Mouse (Mus musculus) left cerebral cortex, postnatal 10 days (tissue): ENCODE results near the gene Ankrd44. TPM values are rescaled to one million over a fixed set of nuclear protein-coding genes. Genes with fewer than 3 reads are reported as not detected.

Experiments used
- DNase-seq, 2 experiments: peaks; one replicate each; pipeline ENCODE4 v3.0.0; 2021 to 2022; ENCODE audit warnings: low spot score in 2 of 2, mixed read lengths in 1 of 2; ENCODE audit errors: extremely low spot score in 1 of 2
- intact Hi-C: fragments of 180-260 bp; cut with DNase I; formaldehyde crosslinking; loops from one replicate; pipeline ENCODE4 v1.15.1; 2025
- total RNA-seq, 2 experiments: library from RNA; stranded (reverse); gene quantifications; 2 replicates each; pipeline ENCODE4 v1.2.3; 2021

Gene Ankrd44
- total RNA-seq, 2 experiments from 2014 or later, result 35.2 to 37.8 TPM

DNA sequence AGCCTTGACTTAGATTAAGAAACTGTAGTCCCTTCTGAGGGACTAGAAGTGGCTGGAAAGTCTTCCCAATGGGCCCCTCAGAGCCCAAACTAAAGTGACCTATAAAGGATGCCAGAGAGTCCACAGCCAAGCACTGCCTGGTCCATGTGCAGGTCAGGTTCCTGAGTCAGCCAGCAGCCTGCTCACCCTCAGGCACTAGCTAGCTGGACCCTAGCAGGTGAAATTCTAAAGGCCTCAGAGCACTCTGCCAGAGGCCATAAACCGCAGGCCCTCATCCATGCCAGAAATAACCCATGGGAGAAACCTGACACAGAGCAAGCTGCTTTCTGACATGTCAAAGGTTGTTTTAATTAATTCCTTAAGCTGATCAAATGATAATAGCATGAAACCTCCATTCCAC, 25.1 kb downstream of the Ankrd44 start:
- intact Hi-C loops, result no loop called here

DNA sequence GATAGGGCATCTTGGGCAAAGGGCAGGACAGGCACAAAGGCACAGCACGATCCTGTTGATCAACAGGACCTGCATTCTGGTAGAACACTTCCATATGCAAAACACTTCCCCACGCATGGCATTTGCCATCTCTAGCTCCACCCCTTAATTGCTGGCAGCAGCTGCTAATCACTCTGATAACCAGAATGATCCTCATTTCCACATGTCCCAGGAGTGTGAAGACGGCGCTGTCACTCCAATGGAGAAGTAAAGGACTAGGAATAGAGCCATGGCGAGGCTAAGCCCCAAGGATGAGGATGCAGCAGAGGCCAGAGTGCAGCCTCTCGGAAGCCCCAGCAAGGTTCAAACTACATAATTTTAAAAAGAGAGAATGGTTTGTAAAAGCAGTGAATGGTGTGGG, 26.9 kb downstream of the Ankrd44 start:
- no peak for DNase-seq
- intact Hi-C loops, result no loop called here

More for the DNA sequence above, 25.1 kb downstream of the Ankrd44 start:
- DNase-seq, result no peak

DNA sequence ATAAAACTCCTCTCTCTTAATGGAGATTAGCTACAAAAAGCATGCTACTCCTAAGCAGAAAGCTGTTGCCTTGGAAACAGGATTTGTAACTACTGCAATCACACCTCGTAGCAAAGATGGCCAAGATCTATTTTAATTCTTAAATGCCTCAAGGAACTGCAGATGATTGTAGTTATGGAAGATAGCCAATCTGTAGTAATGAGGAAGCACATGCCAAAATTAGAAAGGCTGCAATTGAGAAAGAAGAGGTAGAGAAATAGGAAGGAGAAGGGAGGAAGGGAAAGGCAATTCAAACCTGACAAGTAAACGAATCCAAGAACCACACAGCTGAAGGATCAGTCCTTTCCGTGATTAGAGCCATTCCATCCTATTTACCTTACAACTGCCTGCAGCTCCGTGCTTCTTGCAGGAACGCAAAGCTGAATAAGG, 27.5 kb downstream of the Ankrd44 start:
- intact Hi-C loops, result no loop called here
- DNase-seq, result peak in 1 of 2 experiments; percentile 61

DNA sequence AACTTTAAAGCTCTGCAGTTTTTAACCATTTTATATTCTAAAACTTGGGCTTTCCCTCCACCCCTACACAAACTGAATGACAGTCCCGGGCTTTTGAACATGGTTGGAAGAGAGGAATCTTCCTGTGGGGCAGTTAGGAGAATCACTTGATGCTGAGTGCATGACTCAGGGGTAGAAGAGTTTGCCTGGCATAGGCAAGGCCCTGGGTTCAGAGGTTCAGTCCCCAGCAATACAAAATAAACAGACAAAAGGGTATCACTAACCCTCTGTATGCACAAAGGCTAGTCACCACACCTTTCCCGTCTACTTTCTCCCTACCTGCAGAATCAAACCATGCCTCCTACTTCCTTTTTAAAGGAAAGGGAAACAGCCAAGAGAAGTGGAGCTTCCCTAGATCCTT, 28.5 kb downstream of the Ankrd44 start:
- intact Hi-C loops, result no loop called here
- no peak for DNase-seq

DNA sequence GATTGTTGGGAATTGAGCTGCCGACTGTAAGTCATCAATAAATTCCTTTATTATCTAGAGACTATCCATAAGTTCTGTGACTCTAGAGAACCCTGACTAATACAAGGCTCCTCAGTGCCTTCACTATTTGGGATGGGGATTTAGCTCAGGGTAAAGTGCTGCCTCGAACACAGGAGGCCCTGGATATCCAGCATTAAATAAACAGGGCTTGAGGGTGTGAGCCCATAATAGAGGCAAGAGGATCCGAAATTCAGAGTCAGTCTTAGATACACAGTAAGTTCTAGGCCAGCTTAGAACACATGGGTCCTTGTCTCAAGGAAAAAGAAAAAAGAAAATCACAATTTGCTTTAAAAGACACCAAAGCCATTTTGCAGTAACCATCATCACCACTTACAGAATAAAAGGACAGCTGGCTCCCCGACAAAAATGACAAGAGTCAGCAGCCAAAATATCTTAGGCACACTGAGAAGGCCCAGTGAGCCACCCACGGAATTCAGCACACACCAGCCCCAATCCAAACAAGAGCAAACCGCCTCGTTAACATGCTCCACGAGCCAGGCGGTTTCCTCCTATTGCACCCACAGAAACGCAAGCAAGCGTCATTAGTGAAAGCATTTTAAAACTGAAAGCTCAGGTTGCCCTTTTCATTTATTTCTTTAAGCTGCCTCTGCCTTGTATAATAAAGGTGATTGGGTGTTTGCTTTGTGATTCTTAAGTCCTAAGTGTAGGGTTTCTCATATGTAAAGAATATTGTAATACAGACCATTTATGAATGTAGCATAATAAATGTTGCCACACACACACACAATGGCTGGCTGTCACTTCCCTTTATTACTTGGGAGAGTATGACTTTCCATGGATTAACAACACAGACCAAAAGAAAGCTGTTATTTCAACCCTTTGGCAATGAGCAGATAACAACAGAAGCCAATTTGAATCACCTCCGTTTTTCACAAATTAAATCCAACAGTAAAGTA, 29.8 kb downstream of the Ankrd44 start:
- intact Hi-C loops, result no loop called here
- peak; percentile 54 to 60 for DNase-seq

DNA sequence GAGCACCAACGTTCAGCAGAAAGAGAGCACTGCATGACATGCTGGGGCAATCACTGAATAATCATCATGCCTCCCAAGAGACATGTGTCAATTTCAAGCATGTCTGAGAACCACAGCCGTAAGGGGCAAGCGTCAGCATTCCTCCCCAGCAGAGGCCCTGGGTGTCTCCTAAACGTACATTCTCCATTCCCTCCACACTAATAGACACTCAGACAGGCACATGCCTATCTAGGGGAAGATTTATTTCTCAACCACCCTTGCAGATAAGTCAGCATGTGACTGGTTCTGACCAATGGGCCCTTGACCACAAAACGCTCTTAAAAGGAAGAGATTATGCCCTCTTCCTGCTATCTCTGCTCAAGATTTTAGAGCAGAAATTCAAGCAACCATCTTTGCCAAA, 37.7 kb downstream of the Ankrd44 start:
- DNase-seq, result no peak
- intact Hi-C loops, result no loop called here

DNA sequence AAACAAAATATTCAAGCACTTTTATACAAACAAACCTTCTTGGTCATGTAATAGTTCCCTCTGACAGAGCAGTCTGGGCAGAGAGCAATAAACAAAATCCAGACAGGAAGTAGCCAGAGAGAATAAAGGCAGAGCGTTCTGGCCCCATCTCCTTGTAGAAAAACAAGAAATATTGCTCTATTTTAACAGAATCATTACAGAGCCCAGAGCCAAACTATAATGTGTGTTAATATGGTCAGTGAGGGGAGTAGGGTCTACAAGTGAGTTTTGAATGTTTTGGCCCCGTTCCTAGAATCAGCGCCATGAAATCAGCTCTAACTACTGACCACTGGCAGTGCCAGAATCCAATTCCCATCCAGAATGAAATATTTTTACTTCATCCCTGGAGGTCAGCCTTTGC, 38.3 kb downstream of the Ankrd44 start:
- intact Hi-C loops, result no loop called here

DNA sequence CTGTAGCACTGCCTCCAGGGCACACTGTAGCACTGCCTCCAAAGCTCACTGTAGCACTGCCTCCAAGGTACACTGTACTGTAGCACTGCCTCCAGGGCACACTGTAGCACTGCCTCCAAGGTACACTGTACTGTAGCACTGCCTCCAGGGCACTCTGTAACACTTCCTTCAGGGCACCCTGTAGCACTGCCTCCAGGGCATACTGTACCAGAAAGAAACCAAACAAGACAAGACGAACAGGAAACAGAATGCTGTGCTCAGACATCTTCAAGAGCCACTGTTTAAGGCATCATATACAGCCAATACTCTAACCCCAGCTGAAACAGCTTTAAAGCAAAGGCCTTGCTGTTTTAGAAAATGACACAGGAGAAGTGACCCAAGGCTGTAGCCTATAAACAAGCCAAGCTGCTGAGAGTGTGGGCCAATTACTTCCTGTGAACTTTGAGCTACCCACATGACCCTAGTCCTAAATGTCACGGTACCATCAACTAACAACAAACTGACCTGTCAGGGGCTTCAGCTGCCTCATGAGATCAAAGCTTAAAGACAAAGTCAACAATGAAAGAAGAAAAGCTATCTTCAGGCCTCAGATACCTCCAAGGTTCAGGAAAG, 43.2 kb downstream of the Ankrd44 start:
- DNase-seq, result no peak
- intact Hi-C loops, result no loop called here

More for the DNA sequence above, 38.3 kb downstream of the Ankrd44 start:
- DNase-seq, result no peak

DNA sequence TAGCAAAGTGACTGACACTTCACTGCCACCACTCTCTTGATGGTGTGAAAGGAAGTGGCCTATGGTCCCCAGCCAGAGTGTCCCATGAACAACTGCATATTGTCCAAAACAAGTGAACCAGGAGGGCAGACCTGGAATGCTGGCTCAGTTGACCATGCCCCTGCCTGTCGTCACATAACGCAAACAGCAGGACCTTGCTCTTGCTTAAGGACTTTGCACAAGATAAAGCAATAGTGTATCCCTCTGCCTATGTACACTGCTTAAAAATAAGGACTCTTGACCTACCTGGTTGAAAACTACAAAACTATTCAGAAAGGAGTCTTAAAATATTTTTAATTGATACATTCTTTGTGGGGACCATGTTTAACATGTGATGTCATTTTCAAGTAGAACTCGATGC, 44.7 kb downstream of the Ankrd44 start:
- DNase-seq, result no peak
- intact Hi-C loops, result no loop called here

DNA sequence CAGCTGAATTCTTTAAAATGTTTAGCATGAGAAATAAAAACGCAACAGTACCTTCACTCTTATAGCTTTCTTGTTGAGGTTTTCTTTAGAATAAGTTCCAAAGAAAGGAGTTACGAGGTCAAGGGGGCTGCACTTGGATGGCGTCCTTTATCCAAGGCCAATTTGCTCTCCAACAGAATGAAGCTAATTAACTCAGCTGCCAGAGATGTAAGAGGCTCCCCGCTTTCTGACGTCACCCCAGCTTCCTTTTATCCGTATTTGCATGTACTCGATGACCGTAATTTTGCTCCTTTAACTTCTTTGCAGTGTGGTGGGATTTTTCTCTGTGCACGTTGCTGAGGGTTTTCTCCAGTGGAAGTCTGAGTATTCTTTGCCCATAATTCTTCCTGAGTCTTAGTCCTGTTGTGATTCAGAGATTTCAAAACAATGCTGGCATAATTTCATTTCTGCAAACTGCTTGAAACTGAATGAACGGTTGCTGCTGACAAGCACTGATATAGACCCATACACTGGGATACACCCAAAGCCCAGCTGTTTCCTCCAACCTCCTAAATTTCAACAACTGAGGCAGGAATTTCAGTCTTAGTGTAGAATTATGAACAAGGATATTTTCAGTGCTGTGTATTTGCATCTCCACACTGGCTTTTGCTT, 48.6 kb downstream of the Ankrd44 start:
- intact Hi-C loops, result no loop called here
- DNase-seq, result no peak

DNA sequence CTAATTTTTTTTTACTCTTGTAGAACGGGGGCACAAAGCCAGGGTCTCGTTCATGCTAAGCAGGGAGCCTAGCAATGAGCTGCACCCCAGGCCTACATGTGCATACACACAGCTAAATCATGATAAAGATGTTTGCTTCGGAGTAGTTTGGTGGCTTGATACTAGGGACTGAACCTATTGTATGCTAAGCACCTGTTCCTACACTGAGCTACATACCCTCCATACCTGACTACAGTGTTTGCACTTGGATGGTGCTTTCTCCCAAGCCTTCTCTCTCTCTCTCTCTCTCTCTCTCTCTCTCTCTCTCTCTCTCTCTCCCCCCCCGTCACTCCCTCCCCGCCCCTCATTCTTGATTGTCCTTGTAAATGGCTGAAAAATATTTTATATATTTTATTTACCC, 49.2 kb downstream of the Ankrd44 start:
- no peak for DNase-seq
- intact Hi-C loops, result no loop called here

DNA sequence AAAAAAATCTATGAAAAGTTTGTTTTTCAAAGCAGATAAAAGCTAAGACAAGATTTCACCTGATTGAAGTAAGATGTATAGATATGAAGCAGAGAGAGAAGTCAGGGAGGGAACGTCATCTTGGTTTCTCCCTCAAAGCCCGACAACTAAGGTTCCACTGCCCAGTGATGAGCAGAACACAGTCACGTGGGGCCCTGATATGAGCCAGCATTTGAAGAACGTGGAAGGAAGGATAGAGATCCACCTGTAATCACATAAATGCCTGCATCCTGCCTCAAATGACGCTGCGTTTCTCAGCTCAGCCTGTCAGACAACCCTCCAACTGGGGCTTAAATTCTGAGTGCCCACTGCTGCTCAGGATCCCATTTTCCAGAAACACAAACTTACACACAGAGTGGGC, 52.1 kb downstream of the Ankrd44 start:
- no peak for DNase-seq
- intact Hi-C loops, result no loop called here

DNA sequence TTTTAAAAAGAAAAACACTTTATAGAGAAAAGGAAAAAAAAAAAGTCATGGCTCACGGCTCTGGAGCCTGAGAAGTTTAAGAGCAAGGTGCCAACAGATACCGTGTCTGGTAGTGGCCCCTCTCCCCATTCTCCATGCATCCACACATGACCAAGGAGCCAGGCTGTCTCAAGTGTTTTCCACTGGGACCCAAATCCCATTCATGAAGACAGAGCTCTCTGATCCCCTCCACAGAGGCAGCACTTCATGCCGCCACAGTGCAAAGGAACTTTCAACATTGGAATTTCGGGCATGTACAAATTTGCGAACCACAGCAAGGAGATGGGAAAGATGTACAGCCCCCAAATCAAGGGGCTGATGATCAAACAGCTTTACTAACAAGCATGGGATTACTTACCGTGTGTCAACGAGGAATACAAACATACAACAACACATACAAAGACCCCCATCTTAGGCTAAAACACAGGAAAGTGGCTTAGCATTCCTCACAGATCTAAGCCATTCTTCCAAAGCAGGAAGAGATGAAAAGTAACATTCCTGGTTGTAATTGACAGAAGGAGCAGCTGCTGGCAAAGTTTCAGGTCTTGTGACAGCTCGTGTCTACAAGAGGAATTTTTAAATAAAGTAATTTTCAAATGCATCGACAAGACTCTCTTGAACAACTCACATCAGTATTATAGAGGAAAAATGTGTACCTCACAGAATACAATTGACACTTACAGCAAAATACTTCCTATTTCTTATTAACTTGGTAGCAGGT, 53.1 kb downstream of the Ankrd44 start:
- intact Hi-C loops, result no loop called here
- DNase-seq, result no peak

DNA sequence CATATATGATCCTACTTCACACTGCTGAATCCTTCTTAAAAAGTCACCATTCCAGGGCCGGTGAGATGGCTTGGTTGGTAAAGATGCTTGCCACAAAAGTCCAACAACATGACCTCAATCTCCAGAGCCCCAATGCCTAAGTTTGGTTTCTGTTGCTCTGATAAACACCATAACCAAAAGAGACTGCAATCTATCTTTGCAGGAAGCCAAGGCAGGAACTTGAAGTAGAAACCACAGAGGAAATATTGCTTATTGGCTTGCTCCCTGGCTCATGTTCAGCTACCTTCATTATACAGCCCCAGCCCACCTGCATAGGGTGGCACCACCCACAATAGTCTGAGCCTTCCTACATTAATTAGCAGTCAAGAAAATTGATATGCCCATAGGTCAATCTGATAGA, 54.9 kb downstream of the Ankrd44 start:
- no peak for DNase-seq

DNA sequence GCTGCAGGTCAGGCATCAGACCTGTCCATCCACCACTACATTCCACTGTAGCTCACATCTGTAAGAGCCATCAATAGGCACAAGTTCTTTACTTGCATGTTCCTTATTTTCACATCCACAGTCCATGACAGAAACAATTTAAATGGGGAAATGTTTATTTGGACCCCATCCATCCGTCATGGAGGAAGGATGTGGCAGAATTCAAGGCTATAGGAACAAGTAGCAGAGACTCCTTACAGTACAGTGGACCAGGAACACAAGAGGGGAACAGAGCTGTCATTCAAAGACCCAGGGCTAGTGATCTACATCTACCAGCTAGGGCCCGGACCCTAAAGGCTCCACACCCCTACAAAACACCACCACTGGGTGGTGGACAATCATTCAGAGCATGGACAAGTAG, 55.6 kb downstream of the Ankrd44 start:
- DNase-seq, result no peak
- intact Hi-C loops, result no loop called here

More for the DNA sequence above, 54.9 kb downstream of the Ankrd44 start:
- intact Hi-C loops, result no loop called here

DNA sequence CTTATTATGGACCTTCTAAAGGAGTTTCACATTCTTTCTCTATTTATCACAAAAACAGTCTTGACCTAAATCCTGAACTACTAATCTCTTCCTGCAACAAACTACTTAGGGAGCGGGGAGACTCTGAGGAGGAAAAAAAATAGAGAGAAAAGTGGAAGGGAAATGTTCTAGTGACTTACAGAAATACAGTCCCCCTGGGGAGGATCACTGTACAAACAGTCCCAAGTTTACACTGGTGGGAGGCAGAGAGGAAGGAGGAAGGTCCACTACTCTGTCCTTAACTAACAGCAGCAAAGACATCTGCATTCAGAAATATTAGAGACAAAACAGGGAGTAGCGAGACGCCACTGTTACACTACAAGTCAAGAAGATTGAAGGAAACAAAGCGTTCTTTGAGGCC, 59.0 kb downstream of the Ankrd44 start:
- intact Hi-C loops, result no loop called here
- DNase-seq, result no peak

DNA sequence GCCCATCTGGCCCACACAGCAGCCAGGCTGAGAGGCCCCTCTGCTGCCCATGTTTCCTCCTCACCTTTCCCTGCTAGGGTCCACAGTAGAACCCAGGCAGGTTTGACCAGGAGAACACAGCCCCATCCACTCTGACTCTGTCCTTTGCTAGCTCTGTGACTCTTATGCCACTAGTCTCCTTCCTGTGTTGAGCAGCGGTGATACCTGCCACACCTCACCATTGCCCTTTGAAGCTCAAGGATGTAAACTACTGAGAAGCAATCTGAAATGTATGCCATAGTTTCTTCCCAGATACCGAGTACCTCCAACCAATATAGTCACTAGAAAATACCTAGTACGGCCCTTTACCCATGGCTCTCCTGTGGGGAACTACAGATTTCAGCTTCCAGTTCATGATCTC, 60.1 kb downstream of the Ankrd44 start:
- intact Hi-C loops, result no loop called here
- DNase-seq, result no peak

DNA sequence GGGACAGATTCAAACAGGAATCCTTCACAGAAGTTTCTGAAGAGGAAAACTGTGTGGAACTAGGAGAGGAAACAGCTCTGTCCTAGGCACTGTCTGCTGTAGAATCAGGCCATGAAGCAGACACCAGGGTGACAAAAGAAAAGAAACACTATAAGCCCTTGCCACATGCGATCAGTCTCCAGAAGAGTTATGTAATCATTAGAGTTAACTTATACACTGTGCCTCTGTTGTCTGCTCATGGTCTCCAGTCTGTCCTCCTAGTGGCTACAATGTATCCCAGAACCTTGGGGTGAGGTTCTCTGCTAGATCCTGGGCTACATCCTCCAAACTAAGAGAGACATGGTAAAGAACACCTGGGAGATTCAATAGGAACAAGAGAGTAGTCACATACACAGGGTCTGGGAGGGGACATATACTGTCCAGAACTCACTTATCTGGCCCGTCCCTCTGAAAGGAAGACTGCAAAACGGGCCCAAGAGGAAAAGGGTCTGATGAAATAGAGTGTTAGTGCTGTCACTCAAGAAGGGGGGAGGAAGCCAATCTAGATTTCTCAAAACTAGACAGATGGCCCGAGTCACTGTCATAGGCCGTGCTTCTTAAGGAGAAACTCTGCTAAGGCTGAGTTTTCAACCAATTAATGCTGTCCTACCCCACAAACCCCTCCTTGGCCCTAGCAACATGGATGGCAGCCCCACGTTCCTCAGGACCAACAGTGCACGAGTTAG, 61.1 kb downstream of the Ankrd44 start:
- DNase-seq, result no peak
- intact Hi-C loops, result no loop called here
